10 mouse cellular contexts compared by ENCODE assay signal in genomic region chr8:90254158-90254867, GRCm38 (mm10).
DNase-seq lines count a peak whose midpoint lies in the region; ATAC-seq and TF ChIP-seq lines count a peak whose summit lies in the region.
"Had no signal": no experiment of that assay in that cellular context is flagged by ENCODE, and none has a peak within 500 bp of the region (broad histone marks: within the 10 kb centered on the region; RNA-seq: fewer than 3 reads in every experiment).

No protein-coding gene starts in this region.

- ATAC-seq in cerebellum, adult (ENCODE audit: insufficient number of reproducible peaks, low FRiP score, low TSS enrichment) = no peak
- ATAC-seq in hindbrain, postnatal 0 days = no peak
- ATAC-seq: Patski had no signal

- no peaks in the 10 kb centered on the region for H3K9me3 ChIP-seq in hindbrain, postnatal 0 days (ENCODE audit: low read length)
- H3K9me3 ChIP-seq: lung, embryonic 15.5 days had no signal

- H3K4me1 ChIP-seq in hindbrain, postnatal 0 days (ENCODE audit: insufficient read depth, low read length) = 0 out of 2 replicates have a peak, but pooled peaks cover 7% of the 10 kb centered on the region

- H3K36me3 ChIP-seq in hindbrain, postnatal 0 days (ENCODE audit: insufficient read depth, low read length) = peaks cover 3% of the 10 kb centered on the region

- no peaks in the 10 kb centered on the region for H3K27me3 ChIP-seq in hindbrain, postnatal 0 days (ENCODE audit: insufficient read depth, low read length)
- H3K27me3 ChIP-seq: lung, embryonic 15.5 days; Patski had no signal

- peak; percentile 47 to 48 for DNase-seq in cerebellum, postnatal 10 days
- DNase-seq in left cerebral cortex, postnatal 4 days = peak; percentile 30
- no peak for DNase-seq in left cerebral cortex, adult 18-20 months (ENCODE audit: low spot score in 2 of 2)
- DNase-seq in hindbrain, postnatal 0 days (ENCODE audit: low spot score) = peak; percentile 64
- DNase-seq in retina, postnatal 1 day = peak; percentile 86
- no peak for DNase-seq in adrenal gland, postnatal 36 days
- DNase-seq in testis, postnatal 14 days (ENCODE audit: low spot score) = no peak

- intact Hi-C loops in left cerebral cortex, postnatal 4 days (cut with DNase I) = loop anchor here (5.0 kb wide), 1 partner anchor 107 kb away; no protein-coding TSS in a partner anchor

- 32% methylated on average over 11 of the region's 11 CpGs for WGBS in hindbrain, postnatal 0 days

- no peak overlapping the region for H3K4me2 ChIP-seq in hindbrain, postnatal 0 days (ENCODE audit: low read depth, low read length)
- H3K4me2 ChIP-seq: lung, embryonic 15.5 days had no signal

- H3K27ac ChIP-seq in hindbrain, postnatal 0 days = peak overlapping the region; percentile 45; the same call in 1 of the 2 replicates
- H3K27ac ChIP-seq: lung, embryonic 15.5 days had no signal

- H3K9ac ChIP-seq in hindbrain, postnatal 0 days (replicated peaks; ENCODE audit: low read length) = no peak overlapping the region
- H3K9ac ChIP-seq: lung, embryonic 15.5 days had no signal

- TF ChIP-seq CTCF in hindbrain, postnatal 0 days (IDR thresholded peaks at IDR 0.05; ENCODE audit: low read depth) = no peak

- H3K4me3 ChIP-seq in hindbrain, postnatal 0 days (ENCODE audit: low read length) = no peak overlapping the region
- H3K4me3 ChIP-seq: lung, embryonic 15.5 days had no signal

Comparison
In these comparisons a context has a peak if more than half of its experiments do, and no peak if none do; other contexts are left out.
1. DNase-seq: peak in cerebellum, postnatal 10 days (2 of 2), left cerebral cortex, postnatal 4 days (single experiment), hindbrain, postnatal 0 days (single experiment) and retina, postnatal 1 day (single experiment); none in left cerebral cortex, adult 18-20 months (0 of 2), adrenal gland, postnatal 36 days (0 of 2) and testis, postnatal 14 days (single experiment).